Mouse (Mus musculus) spleen, postnatal 10 days (tissue): ENCODE results near the gene Ninj2.

Source experiments
- DNase-seq, 2 experiments: peaks; one replicate each; pipeline ENCODE4 v3.0.0; 2021 to 2022; ENCODE audit warnings: low spot score in 2 of 2

The Ninj2 gene

GRCm38 (mm10) chr6:120134748-120135147 lies 41.6 kb downstream of the Ninj2 start:
- no peak for DNase-seq

GRCm38 (mm10) chr6:120145439-120145838 lies 52.3 kb downstream of the Ninj2 start:
- DNase-seq = no peak

DNA sequence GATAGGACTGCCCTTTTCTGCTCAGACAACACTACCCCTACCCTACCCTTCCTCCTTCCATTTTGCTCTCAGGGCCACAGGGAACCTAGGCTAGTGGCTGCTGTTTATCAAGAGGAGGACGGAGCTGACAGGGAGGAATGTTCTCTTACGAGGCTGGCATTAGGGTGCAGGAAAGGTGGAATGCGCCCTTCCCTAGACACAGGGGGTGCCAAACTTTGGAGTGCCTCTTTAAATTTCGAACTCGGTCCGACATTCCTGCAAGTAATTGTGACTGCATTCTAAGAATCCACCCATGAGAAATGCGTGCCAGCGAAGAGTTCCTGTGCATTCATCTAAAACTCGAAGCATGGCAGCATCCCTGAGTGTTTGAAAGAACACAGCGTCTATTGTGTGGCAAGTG lies 53.5 kb downstream of the Ninj2 start:
- DNase-seq = no peak

- DNase-seq = no peak
Observed at GRCm38 (mm10) chr6:120147411-120147810, 54.3 kb downstream of the Ninj2 start.

- DNase-seq = no peak
Observed at GRCm38 (mm10) chr6:120148716-120149392, 55.7 kb downstream of the Ninj2 start.

- no peak for DNase-seq
Observed at GRCm38 (mm10) chr6:120149458-120150120, 56.4 kb downstream of the Ninj2 start.

DNA sequence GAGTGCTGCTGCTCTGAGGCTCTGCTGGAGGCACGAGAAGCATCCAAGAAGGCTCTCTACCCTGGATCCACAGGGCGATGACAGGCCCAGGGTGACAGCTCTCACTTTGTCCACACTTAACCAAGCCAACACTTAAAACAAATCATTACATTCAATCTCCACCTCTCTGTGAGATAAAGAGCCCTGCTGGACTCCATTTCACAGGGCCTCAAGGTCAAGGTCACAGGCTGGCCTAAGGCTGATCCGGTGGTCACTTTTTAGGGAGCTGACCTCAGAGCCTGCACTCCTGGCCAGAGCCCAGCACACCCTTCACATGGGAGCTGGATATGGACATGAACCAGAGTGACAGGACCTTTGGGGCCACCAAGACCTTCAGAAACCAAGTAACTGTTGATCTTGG lies 57.1 kb downstream of the Ninj2 start:
- no peak for DNase-seq

GRCm38 (mm10) chr6:120151616-120152053 lies 58.5 kb downstream of the Ninj2 start:
- peak in 1 of 2 experiments; percentile 51 for DNase-seq

- no peak for DNase-seq
Observed at GRCm38 (mm10) chr6:120152739-120153696, 59.9 kb downstream of the Ninj2 start.

DNA sequence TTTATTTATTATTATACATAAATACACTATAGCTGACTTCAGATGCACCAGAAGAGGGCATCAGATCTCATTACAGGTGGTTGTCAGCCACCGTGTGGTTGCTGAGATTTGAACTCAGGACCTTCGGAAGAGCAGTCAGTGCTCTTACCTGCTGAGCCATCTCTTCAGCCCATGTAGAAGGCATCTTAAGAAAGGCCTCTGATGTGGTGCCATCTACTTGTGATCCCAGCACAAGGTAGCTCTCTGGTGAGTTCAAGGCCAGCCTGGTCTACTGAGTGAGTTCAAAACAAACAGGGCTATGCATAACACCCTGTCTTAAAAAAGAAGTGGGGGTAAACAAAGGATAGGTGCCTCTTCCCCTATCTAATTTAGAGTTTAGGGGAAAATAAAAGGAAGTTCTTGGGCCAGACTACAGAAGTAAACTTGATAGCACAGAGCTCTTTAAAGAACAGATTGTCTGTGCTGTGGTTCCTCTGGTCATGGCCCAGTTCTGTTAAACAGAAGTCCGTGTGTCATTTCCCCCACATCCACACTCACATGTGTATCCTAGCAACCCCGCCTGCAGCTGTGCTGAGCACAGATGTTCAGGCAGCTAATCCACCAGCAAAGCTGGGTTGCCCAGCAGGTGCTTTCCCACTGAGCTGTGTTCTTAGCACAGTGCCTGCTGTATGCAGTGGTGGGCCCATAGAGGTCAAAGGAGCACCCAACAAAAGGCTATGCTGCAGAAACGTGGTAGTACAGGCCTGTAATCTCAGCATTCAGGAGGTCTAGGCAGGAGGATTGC lies 61.6 kb downstream of the Ninj2 start:
- DNase-seq = peak in 1 of 2 experiments; percentile 55

- no peak for DNase-seq
Observed at GRCm38 (mm10) chr6:120155510-120155909, 62.4 kb downstream of the Ninj2 start.

DNA sequence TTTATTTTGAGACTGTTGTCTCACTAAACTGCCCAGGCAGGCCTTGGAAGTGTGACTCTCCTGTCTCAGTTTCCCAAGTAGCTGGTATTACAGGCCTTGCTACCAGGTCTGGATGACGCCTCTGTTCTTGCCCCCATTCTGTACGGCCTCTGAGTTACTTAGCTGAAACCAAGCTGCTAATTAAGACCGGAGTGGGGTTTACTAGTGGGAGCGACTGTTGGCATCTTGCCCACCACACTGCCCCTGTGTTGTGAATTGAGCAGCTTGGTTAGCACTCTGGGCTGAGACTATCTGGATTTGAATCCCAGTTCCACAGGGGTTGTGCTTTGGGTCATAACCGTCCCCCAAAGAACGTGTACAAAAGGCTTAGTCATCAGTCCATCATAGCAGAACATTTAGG lies 64.3 kb downstream of the Ninj2 start:
- DNase-seq = no peak

GRCm38 (mm10) chr6:120159133-120159901 lies 66.2 kb downstream of the Ninj2 start:
- DNase-seq = no peak

DNA sequence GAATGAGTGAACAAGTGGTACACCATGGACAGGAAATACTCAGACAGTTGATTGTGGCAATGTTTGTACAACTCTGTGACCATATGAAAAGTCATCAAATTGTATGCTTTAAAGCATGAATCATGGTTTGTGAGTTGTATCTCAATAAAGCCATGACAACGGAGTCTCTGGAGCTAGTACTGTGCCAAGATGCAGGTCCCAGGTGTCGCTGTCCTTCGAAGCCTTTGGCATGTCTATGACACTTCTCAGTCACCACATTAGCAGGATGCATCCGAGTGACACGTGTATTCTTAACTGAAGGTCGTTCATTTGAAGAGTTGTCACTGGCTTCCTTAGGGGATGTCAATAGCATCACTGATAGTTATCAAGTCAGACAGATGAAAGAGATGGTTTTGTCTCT lies 69.8 kb downstream of the Ninj2 start:
- no peak for DNase-seq

DNA sequence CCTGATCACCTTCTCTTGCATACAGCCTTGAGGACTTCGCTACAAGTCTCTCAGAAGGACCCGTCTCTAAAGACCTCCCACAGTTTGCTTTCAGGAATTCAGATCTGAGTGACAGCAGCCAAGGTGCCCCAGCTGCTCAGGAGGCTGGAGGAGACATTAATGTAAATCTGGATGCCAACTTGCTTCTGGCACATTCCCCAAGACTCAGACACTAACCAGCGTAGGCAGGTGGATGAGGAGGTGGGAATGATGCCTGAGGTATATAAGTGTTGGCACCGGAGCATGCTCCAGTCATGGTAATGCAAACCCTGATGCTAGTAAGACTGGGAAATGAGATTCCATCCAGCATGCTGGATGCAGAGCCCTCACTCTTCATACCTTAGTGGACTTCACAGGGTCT lies 71.6 kb downstream of the Ninj2 start:
- DNase-seq = no peak

GRCm38 (mm10) chr6:120167574-120167973 lies 74.4 kb downstream of the Ninj2 start:
- DNase-seq = no peak

DNA sequence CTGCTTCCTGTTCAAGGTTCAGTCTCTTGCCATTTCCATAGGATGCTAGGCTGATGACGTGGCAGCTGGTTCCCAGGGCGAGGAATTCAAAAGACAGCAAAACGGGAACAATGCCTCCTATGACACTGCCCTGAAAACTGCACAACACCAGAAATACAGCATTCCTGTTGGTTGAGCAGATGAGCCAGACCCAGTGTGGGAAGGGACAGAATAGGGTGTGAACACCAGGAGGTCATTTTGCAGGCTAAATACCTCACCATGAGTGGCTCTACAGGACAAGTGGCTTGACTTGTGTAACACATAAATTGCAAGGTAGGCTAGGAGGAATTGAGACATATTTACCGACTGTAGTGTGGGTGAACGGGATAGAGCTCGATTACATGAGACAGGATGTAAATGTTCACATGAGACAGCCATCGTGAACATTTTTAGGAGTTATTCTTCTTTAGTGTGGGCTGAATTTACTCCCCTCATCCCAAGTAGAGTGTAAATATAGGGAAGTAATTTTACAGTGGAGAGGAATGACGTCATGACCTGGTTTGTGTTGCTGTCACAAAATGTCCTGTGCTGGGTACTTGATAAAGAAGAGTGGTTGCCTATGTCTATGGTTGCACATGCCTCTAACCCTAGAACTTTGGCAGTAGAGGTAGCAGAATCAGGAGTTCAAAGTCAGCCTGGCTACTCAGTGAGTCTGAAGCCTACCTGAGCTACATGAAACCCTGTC lies 79.3 kb downstream of the Ninj2 start:
- DNase-seq = no peak

- DNase-seq = peak in 1 of 2 experiments; percentile 63
Observed at GRCm38 (mm10) chr6:120174028-120174601, 81.0 kb downstream of the Ninj2 start.

GRCm38 (mm10) chr6:120174602-120175115 lies 81.5 kb downstream of the Ninj2 start:
- DNase-seq = peak; percentile 84 to 89
